Mouse (Mus musculus) thymus, postnatal 10 days (tissue): ENCODE measurements around the gene Commd1.

ENCODE experiments used
- DNase-seq, 2 experiments: peaks; one replicate each; pipeline ENCODE4 v3.0.0; 2021; ENCODE audit warnings: low spot score in 2 of 2

Commd1 gene

GRCm38 (mm10) chr11:22860335-22861227, 121.6 kb downstream of the Commd1 start, which contains the start of gene B3gnt2:
Gene B3gnt2 (minus strand): TSS chr11:22860961.
- peak; percentile 56 to 62 for DNase-seq

DNA sequence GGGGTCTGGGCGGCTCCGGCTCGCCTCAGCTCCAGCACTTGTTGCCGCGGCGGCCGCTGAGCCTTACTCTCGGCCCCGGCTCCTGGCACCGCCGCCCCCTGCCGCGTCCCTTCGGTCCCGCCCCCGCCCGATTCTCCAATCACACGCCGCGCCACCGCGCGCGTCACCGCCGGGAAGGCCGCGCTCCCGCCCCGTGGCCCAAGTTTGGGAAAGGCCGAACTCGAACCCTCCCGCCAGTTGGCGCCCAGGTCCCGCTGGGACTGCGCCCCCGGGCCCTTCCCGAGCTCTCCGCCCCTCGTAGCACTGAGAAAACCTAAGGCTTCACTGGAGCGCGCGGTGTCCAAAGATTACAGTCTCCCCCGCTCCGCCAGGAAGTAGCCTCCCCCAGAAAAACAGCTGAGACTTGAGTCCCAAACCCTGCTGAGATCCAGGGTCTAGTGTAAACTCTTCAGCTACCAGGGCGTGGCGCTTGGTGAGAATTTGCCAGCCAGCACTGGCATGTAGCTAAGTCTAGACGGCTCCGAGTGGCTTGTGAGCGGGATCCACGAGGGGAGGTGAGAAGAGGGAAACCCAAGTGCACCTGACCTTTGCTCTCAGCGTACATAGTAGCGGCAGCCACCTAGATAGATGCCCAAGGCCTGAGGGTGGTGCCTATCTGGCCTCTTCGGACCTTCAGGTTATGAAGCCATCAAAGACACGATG, 122.4 kb downstream of the Commd1 start:
- DNase-seq: peak; percentile 84 to 89

DNA sequence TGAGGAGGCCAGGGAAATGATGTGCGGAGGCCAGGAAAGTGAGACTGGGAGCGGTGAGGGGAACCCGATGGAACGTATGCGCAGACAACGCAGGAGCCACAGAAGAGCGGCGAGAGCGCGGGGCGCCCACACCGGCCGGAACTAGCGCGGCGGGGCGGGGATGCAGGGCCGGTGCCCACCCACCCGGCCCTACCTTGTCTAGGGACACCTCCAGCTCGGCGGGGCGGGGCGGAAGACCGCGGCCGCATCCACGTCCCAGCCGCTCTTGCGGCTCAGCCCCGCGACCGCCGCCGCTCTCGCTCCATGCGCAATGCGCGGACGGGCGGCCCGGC, 122.9 kb downstream of the Commd1 start:
- no peak for DNase-seq

DNA sequence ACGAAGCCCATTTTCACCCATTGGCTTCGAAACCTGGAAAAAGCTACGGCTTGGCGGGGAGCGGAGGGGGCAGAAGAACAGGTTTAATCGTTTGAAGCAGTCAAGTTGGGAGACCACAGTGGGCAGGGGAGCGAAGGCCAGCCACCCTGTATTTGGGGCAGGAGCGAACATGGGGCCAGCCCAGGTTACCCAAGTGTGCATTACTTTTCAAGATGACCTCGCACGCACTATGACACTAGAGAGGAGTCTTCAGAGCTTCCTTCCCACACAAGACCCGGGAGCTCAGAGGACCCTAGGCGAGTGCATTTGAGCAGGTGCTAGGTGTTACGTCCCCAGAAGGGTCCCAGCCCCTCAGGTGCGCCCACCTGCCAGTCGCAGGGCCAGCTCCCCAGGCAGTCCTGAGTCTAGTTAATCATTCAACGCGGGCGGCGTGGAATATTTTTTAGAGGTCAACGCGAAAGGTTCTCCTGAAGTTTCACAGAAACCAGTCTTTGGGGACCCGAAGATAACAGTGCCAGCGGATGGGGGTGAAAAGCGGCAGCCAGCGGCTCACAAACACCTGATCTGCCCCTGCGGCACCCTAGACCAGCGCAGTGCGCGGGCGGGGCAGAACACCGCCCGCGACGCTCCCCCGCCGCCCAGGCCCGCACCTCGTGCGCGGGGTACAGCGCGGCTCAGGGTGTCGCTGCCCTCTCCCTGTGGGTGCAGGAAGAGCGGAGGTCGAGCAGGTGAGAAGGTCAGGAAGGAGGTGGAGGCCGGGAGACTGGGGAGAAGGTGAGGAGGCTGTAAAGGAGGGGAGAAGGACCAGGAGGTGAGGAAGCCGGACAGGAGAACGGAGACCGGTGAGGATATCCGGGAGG, 123.5 kb downstream of the Commd1 start:
- DNase-seq: peak; percentile 43 to 44

GRCm38 (mm10) chr11:22857705-22858440, 124.3 kb downstream of the Commd1 start:
- DNase-seq: peak in 1 of 2 experiments; percentile 40

DNA sequence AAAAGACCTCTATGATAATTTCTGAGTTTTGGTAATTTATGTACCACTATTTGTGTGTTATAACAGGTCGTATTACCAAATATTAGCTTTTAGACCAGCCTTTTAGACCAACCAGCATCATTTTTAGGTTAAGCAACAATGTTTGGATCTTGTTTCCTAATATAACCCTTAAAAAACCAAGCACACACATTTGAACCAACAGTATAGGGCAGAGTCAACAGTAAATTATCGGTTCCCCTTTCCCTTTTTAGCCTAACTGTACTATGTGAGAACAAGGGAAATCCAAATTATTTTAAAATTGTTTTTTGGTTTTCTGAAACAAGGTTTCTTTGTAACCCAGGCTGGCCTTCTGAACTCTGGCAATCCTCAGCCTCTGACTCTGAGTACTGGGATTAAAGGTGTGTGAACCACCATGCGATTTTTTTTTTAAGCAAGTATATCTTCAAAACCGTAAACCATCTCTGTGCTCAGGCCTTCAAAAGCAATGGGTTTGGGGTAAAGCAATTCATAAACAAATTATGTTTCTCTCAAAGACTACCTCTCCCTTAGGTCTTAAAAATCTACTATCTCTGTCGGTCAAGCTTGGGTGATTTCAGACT, 125.0 kb downstream of the Commd1 start:
- no peak for DNase-seq

GRCm38 (mm10) chr11:22856371-22856965, 125.7 kb downstream of the Commd1 start:
- DNase-seq: no peak

DNA sequence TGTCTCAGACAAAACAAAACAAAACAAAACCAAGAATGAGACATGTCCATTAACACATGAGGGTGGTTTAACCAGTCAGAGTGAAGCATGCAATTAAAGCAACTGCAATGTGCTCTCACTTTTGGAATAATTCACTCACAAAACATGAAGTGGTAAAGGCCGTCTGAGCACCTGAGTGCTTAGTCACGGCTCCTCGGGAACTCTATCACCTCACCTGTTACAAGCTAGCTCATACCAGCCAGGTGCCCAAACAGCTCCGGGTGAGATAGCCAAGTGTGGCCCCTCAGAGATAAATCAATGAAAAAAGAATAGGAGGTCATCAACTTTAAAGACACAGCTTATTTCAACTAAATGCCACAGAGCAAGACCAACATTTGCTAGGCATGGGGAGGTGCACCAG, 127.6 kb downstream of the Commd1 start:
- DNase-seq: no peak

DNA sequence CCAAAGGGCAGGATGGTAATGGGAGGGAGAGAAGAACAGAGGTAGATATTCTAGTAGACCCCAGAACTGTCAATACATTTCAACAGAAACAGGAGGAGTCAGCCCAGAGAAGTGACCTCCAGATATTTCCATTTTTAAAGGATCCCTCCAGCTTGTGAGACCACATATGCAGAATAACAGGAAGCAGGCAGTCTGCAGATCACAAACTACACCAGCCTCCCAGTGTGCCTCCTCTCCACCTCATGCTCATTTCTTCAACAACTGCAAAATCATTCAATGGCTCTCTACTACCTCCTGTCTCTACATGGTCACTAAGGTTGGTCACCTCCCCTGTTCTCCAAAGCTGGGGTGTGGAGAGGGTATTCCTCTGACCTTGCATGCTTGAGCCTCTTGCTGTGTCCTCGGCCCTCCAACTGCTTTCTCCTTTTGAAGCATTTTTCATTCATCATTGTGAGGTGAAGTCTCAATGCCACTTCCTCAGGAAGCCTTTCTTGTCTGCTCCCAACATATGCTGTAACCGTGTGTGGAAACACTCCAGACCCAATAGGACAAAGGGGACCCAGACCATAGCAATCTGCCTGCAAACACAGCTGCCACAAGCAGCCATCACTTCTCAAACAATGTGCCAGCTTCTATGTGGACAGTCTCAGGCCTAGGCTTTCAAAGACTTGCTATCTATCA, 128.6 kb downstream of the Commd1 start:
- peak in 1 of 2 experiments; percentile 45 for DNase-seq

DNA sequence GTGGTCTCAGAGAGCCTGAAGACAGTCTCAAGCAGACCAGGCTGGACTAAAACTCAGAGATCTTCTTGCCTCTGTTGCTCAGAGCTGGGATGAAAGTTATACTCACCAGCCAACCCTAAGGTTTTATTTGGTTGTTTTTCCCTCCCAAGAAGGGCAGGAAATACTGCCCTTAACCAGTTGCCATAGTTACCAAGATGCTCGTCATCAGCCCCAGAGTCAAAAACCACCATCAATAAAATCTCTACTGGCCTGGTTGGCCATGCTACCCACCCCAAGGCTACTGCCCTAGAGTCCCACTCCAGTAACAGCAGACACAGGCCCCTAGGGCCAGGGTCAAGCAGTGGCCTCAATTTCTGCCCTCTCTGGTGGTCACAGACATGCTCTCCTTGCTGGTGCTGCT, 129.7 kb downstream of the Commd1 start:
- no peak for DNase-seq

GRCm38 (mm10) chr11:22851416-22851815, 130.8 kb downstream of the Commd1 start:
- no peak for DNase-seq

DNA sequence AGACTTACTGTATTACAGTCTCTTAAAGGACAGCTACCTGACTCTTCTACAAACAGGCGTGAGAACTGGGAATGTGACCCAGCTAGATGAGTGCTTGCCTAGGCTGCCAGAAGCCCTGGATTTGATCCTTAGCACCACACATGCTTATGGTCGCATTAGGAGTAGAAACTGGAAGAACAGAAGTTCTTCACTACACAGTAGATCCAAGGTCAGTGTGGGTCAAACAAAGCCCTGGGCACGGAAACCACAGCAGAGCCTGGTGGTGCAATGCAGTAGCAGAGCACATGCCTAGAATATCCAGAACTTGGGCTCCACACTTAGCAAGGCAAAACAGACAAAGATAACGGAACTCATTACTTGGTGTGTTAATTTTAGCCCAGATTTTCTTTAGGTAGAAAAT, 132.1 kb downstream of the Commd1 start:
- DNase-seq: no peak

DNA sequence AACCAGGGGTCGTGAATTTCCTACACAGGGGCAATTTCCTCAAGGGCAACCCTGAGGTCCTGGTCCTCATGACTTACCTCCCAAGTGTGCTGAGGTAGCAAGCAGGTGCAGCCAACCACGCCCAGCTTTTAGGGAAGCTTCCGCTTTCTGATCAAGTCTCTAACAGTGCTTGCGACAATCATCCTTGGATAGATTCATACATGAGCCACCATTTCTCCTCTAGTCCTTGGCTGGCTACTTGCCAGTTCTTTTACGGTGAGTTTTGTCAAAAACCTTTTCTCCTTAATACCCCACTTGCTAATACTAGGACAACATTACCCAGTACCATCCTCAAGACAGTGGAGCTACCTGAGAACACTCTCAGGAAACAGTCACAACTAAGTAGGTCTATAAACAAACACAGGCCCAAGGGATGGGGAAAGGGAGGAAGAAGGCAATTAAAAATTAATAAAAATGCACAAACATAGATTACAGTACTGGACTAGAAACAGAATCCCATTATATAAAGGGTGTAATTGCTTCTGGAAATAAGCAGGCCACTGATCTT, 133.5 kb downstream of the Commd1 start:
- DNase-seq: no peak

GRCm38 (mm10) chr11:22847732-22848648, 134.2 kb downstream of the Commd1 start:
- no peak for DNase-seq

DNA sequence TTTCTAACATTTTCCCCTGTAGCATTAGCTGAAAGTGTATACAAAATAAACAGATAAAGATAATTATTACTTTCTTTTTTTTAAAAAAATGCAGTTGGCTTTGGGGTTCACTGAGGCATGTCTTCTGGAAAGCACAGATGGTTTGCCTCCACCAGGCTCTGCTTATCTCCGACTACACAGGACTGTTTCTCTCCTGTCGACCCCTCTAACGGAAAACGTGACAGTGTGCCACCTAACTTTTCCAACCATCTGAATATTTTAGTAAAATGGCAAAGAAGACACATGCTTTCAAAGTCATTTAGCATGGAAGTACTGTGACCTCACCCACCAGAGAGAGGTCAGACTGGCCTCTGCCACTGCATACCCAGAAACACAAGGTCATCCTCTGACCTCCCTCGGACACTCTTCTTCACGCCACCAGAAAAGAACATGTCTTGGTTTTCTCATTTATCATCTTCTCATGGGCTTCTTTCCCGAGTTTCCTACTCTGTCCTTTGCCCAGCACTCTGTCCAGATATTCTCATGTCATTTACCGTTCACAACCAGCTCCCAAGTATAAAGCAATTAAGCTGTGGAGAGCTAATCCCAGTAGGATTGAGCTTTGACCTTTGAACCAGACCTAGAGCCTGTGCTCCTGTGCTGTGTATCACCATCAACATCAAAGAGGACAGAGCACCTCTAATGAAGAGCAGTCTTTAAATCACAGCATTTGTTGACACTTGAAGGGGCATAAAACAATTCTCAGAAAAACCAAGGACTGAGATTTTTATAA, 135.0 kb downstream of the Commd1 start:
- DNase-seq: no peak
